Mouse (Mus musculus): ENCODE results near the gene Grem2. TPM values are rescaled to one million over a fixed set of nuclear protein-coding genes. Genes with fewer than 3 reads are reported as not detected.

The Grem2 gene
- total and polyA plus RNA-seq, 3 experiments = 0.05 to 0.14 TPM; not detected in 1

- TF ChIP-seq POLR2A (IDR thresholded peaks at IDR 0.05; ENCODE audit: insufficient read depth, low read depth, low read length) (no peak), EP300 (IDR thresholded peaks at IDR 0.05; ENCODE audit: insufficient read depth, low read depth, low read length) (no peak), CTCF (IDR thresholded peaks at IDR 0.05) (no peak)
- H3K27ac ChIP-seq = no peak overlapping the region
- H3K79me2 ChIP-seq (replicated peaks; ENCODE audit: control insufficient read depth, insufficient read depth, low read length) = no peaks in the 10 kb centered on the region
- no peaks in the 10 kb centered on the region for H3K27me3 ChIP-seq (ENCODE audit: control insufficient read depth, insufficient read depth, low read length)
- WGBS = 84% methylated on average over 6 of the region's 6 CpGs
- H3K36me3 ChIP-seq (ENCODE audit: control insufficient read depth, insufficient read depth, low read length) = no peaks in the 10 kb centered on the region
- no peak overlapping the region for H3K4me3 ChIP-seq
- H3K9ac ChIP-seq (ENCODE audit: low read depth, low read length) = no peak overlapping the region
- DNase-seq = no peak
- intact Hi-C loops (cut with DNase I) = no loop called here
- H3K4me1 ChIP-seq (ENCODE audit: control insufficient read depth, insufficient read depth, low read length) = no peaks in the 10 kb centered on the region
Measured at GRCm38 (mm10) chr1:174844786-174845185, 76.8 kb downstream of the Grem2 start.

- H3K9ac ChIP-seq (ENCODE audit: low read depth, low read length) = no peak overlapping the region
- no peaks in the 10 kb centered on the region for H3K4me1 ChIP-seq (ENCODE audit: control insufficient read depth, insufficient read depth, low read length)
- TF ChIP-seq CTCF (IDR thresholded peaks at IDR 0.05) (no peak), POLR2A (IDR thresholded peaks at IDR 0.05; ENCODE audit: insufficient read depth, low read depth, low read length) (no peak), EP300 (IDR thresholded peaks at IDR 0.05; ENCODE audit: insufficient read depth, low read depth, low read length) (no peak)
- WGBS = 91% methylated on average over 23 of the region's 23 CpGs
- H3K79me2 ChIP-seq (replicated peaks; ENCODE audit: control insufficient read depth, insufficient read depth, low read length) = no peaks in the 10 kb centered on the region
- DNase-seq = no peak
- intact Hi-C loops (cut with DNase I) = no loop called here
- H3K4me3 ChIP-seq = no peak overlapping the region
- no peaks in the 10 kb centered on the region for H3K36me3 ChIP-seq (ENCODE audit: control insufficient read depth, insufficient read depth, low read length)
- H3K27me3 ChIP-seq (ENCODE audit: control insufficient read depth, insufficient read depth, low read length) = no peaks in the 10 kb centered on the region
- no peak overlapping the region for H3K27ac ChIP-seq
Measured at GRCm38 (mm10) chr1:174836861-174837260, 84.8 kb downstream of the Grem2 start.

- Histone ChIP-seq H3K9ac (ENCODE audit: low read depth, low read length) (no peak overlapping the region), H3K27me3 (ENCODE audit: control insufficient read depth, insufficient read depth, low read length) (no peaks in the 10 kb centered on the region), H3K4me1 (ENCODE audit: control insufficient read depth, insufficient read depth, low read length) (no peaks in the 10 kb centered on the region), H3K79me2 (replicated peaks; ENCODE audit: control insufficient read depth, insufficient read depth, low read length) (no peaks in the 10 kb centered on the region), H3K4me3 (no peak overlapping the region), H3K27ac (no peak overlapping the region), H3K36me3 (ENCODE audit: control insufficient read depth, insufficient read depth, low read length) (no peaks in the 10 kb centered on the region)
- no peak for DNase-seq
- 23% methylated on average over 8 of the region's 8 CpGs for WGBS
- intact Hi-C loops (cut with DNase I) = no loop called here
- TF ChIP-seq EP300 (IDR thresholded peaks at IDR 0.05; ENCODE audit: insufficient read depth, low read depth, low read length) (no peak), CTCF (IDR thresholded peaks at IDR 0.05) (no peak), POLR2A (IDR thresholded peaks at IDR 0.05; ENCODE audit: insufficient read depth, low read depth, low read length) (no peak)
Measured at GRCm38 (mm10) chr1:174826562-174826961, 95.1 kb downstream of the Grem2 start.

DNA sequence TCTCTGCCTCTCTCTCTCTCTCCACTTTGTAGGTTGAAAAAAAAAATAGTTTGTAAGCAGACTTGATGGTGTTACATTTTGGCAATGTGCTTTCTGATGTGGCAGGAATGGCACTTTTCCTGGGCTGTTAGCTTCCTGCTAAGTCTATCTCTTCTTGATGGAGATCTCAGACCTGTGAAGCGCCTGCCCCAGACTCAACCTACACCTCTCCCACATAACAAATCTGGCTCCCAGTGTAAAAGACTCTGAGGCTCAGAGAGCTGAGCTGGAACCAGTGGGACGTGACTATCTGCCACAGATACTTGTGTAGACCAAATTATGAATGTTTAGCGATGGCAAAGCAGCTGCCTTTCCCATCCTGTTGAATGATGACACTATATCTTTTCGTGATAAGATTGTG is 109.8 kb downstream of the Grem2 start:
- TF ChIP-seq CTCF (IDR thresholded peaks at IDR 0.05) (no peak), POLR2A (IDR thresholded peaks at IDR 0.05; ENCODE audit: insufficient read depth, low read depth, low read length) (no peak), EP300 (IDR thresholded peaks at IDR 0.05; ENCODE audit: insufficient read depth, low read depth, low read length) (no peak)

DNA sequence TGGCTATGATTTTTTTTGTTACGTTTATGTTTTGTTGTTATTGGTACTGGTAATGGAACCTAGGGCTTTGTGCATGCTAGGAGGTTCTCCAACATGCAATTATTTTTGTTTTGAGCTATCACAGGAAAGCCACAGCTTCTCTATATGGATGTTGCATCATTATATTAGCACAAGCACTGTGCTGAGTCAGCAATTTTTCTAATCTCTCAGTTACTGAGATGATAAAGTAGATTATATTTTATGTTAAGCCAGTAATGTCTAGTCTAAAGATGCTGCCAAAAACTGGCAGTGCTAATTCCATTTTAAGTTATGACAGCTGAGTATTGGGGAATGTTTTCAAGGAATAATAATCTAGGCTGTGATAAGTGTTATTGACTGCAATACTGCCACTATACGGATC is 133.0 kb downstream of the Grem2 start:
- H3K9ac ChIP-seq (ENCODE audit: low read depth, low read length) = no peak overlapping the region
- TF ChIP-seq POLR2A (IDR thresholded peaks at IDR 0.05; ENCODE audit: insufficient read depth, low read depth, low read length) = no peak
- H3K4me3 ChIP-seq = no peak overlapping the region
- H3K36me3 ChIP-seq (ENCODE audit: control insufficient read depth, insufficient read depth, low read length) = no peaks in the 10 kb centered on the region
- H3K27me3 ChIP-seq (ENCODE audit: control insufficient read depth, insufficient read depth, low read length) = no peaks in the 10 kb centered on the region
- DNase-seq = no peak
- no peak overlapping the region for H3K27ac ChIP-seq
- intact Hi-C loops (cut with DNase I) = no loop called here
- H3K79me2 ChIP-seq (replicated peaks; ENCODE audit: control insufficient read depth, insufficient read depth, low read length) = no peaks in the 10 kb centered on the region
- no peaks in the 10 kb centered on the region for H3K4me1 ChIP-seq (ENCODE audit: control insufficient read depth, insufficient read depth, low read length)
- 85% methylated on average over 2 of the region's 2 CpGs for WGBS

More for the DNA sequence above, 109.8 kb downstream of the Grem2 start:
- intact Hi-C loops (cut with DNase I) = no loop called here
- no peaks in the 10 kb centered on the region for H3K36me3 ChIP-seq (ENCODE audit: control insufficient read depth, insufficient read depth, low read length)
- no peaks in the 10 kb centered on the region for H3K79me2 ChIP-seq (replicated peaks; ENCODE audit: control insufficient read depth, insufficient read depth, low read length)
- H3K4me3 ChIP-seq = no peak overlapping the region
- no peaks in the 10 kb centered on the region for H3K4me1 ChIP-seq (ENCODE audit: control insufficient read depth, insufficient read depth, low read length)
- no peaks in the 10 kb centered on the region for H3K27me3 ChIP-seq (ENCODE audit: control insufficient read depth, insufficient read depth, low read length)
- no peak for DNase-seq
- no peak overlapping the region for H3K9ac ChIP-seq (ENCODE audit: low read depth, low read length)
- WGBS = 43% methylated on average over 4 of the region's 4 CpGs
- no peak overlapping the region for H3K27ac ChIP-seq
